Mouse (Mus musculus) cerebellum, adult 8-10 months (tissue): Measurements from ENCODE around the gene Vmn2r84.
"Not testable (repeated sequence)": the region's sequence is repeated elsewhere in the genome, so short reads cannot be mapped to it uniquely, and the experiment has no call there.

Experiments
- DNase-seq: peaks from one replicate; pipeline ENCODE4 v3.0.0; 2022

Vmn2r84 gene

GRCm38 (mm10) chr10:130394232-130394631 lies at the start of gene Vmn2r84:
TSS of gene Vmn2r84 (minus strand) at chr10:130394332.
- no peak for DNase-seq

GRCm38 (mm10) chr10:130434185-130434898 lies 40.2 kb upstream of the Vmn2r84 start:
- not testable (repeated sequence) for DNase-seq

- DNase-seq: not testable (repeated sequence)
Observed at GRCm38 (mm10) chr10:130429603-130430002, 35.5 kb upstream of the Vmn2r84 start, which contains the start of gene Vmn2r85. TSS of gene Vmn2r85 (minus strand) at chr10:130429703.

- not testable (repeated sequence) for DNase-seq
Observed at GRCm38 (mm10) chr10:130422368-130422767, 28.2 kb upstream of the Vmn2r84 start.

GRCm38 (mm10) chr10:130420401-130420800 lies 26.3 kb upstream of the Vmn2r84 start:
- DNase-seq: no peak

GRCm38 (mm10) chr10:130419954-130420353 lies 25.8 kb upstream of the Vmn2r84 start:
- not testable (repeated sequence) for DNase-seq

- DNase-seq: not testable (repeated sequence)
Observed at GRCm38 (mm10) chr10:130416352-130416751, 22.2 kb upstream of the Vmn2r84 start.

- DNase-seq: not testable (repeated sequence)
Observed at GRCm38 (mm10) chr10:130412167-130412698, 18.1 kb upstream of the Vmn2r84 start.

GRCm38 (mm10) chr10:130375145-130375544 lies 19.0 kb downstream of the Vmn2r84 start:
- DNase-seq: no peak

GRCm38 (mm10) chr10:130372491-130373173 lies 21.5 kb downstream of the Vmn2r84 start:
- no peak for DNase-seq

- no peak for DNase-seq
Observed at GRCm38 (mm10) chr10:130371644-130372043, 22.5 kb downstream of the Vmn2r84 start.

GRCm38 (mm10) chr10:130370005-130370682 lies 24.0 kb downstream of the Vmn2r84 start:
- DNase-seq: no peak

GRCm38 (mm10) chr10:130368384-130368783 lies 25.7 kb downstream of the Vmn2r84 start:
- DNase-seq: no peak

- DNase-seq: no peak
Observed at GRCm38 (mm10) chr10:130364766-130365165, 29.4 kb downstream of the Vmn2r84 start.

- DNase-seq: no peak
Observed at GRCm38 (mm10) chr10:130363438-130364164, 30.5 kb downstream of the Vmn2r84 start.

GRCm38 (mm10) chr10:130344056-130344455 lies 50.1 kb downstream of the Vmn2r84 start:
- no peak for DNase-seq

GRCm38 (mm10) chr10:130340050-130340449 lies 54.1 kb downstream of the Vmn2r84 start:
- not testable (repeated sequence) for DNase-seq

GRCm38 (mm10) chr10:130337581-130337980 lies 56.6 kb downstream of the Vmn2r84 start:
- DNase-seq: no peak

GRCm38 (mm10) chr10:130336385-130336784 lies 57.7 kb downstream of the Vmn2r84 start:
- no peak for DNase-seq

GRCm38 (mm10) chr10:130330711-130331110 lies 63.4 kb downstream of the Vmn2r84 start:
- DNase-seq: no peak
